Mouse (Mus musculus) gastrocnemius, adult 8-10 months (tissue): ENCODE data around the gene Dnajc2. TPM values are rescaled to one million over a fixed set of nuclear protein-coding genes. Genes with fewer than 3 reads are reported as not detected.
"Not testable (repeated sequence)": the region's sequence is repeated elsewhere in the genome, so short reads cannot be mapped to it uniquely, and the experiment has no call there.

ENCODE experiments used
- DNase-seq, 2 experiments: peaks; one replicate each; pipeline ENCODE4 v3.0.0; 2022; ENCODE audit warnings: low spot score in 2 of 2
- total RNA-seq, 4 experiments: library from RNA; stranded (reverse); gene quantifications; 2 replicates each; pipeline ENCODE4 v1.2.4; 2022

Dnajc2 gene
- total RNA-seq, 4 experiments from 2014 or later: 22.9 to 25.1 (median 23.8) TPM

- DNase-seq: no peak
These were observed 41.4 kb downstream of the Dnajc2 start for GRCm38 (mm10) chr5:21743606-21744005.

GRCm38 (mm10) chr5:21739881-21740280, 45.2 kb downstream of the Dnajc2 start:
- no peak for DNase-seq

GRCm38 (mm10) chr5:21739120-21739519, 45.9 kb downstream of the Dnajc2 start:
- no peak for DNase-seq

GRCm38 (mm10) chr5:21737620-21738019, 47.4 kb downstream of the Dnajc2 start:
- no peak for DNase-seq

GRCm38 (mm10) chr5:21736956-21737585, 48.0 kb downstream of the Dnajc2 start, which contains the start of gene Pmpcb:
TSS of gene Pmpcb (plus strand) at chr5:21737141.
- DNase-seq: peak; percentile 79 to 81

GRCm38 (mm10) chr5:21736046-21736445, 49.0 kb downstream of the Dnajc2 start:
- DNase-seq: no peak

- peak; percentile 26 to 50 for DNase-seq
These were observed 49.5 kb downstream of the Dnajc2 start for GRCm38 (mm10) chr5:21735584-21735983.

- DNase-seq: no peak
These were observed 50.0 kb downstream of the Dnajc2 start for GRCm38 (mm10) chr5:21735100-21735499.

- DNase-seq: no peak
These were observed 52.1 kb downstream of the Dnajc2 start for GRCm38 (mm10) chr5:21732930-21733329.

GRCm38 (mm10) chr5:21732177-21732911, 52.7 kb downstream of the Dnajc2 start:
- no peak for DNase-seq

- no peak for DNase-seq
These were observed 55.9 kb downstream of the Dnajc2 start for GRCm38 (mm10) chr5:21729107-21729506.

- no peak for DNase-seq
These were observed 60.2 kb downstream of the Dnajc2 start for GRCm38 (mm10) chr5:21724872-21725271.

- no peak for DNase-seq
These were observed 60.6 kb downstream of the Dnajc2 start for GRCm38 (mm10) chr5:21724427-21724826.

GRCm38 (mm10) chr5:21719209-21719608, 65.8 kb downstream of the Dnajc2 start:
- no peak for DNase-seq

GRCm38 (mm10) chr5:21718546-21718945, 66.5 kb downstream of the Dnajc2 start:
- no peak for DNase-seq

- DNase-seq: no peak
These were observed 67.8 kb downstream of the Dnajc2 start for GRCm38 (mm10) chr5:21717165-21717715.

GRCm38 (mm10) chr5:21714447-21714846, 70.6 kb downstream of the Dnajc2 start:
- no peak for DNase-seq

GRCm38 (mm10) chr5:21712127-21712715, 72.8 kb downstream of the Dnajc2 start:
- no peak for DNase-seq

- DNase-seq: not testable (repeated sequence)
These were observed 77.0 kb downstream of the Dnajc2 start for GRCm38 (mm10) chr5:21708011-21708410.
